Mouse (Mus musculus): ENCODE measurements around the gene Pmepa1. TPM values are rescaled to one million over a fixed set of nuclear protein-coding genes. Genes with fewer than 3 reads are reported as not detected.

Pmepa1 gene
- polyA plus RNA-seq, 1 experiment from 2014 or later, result 7.3 TPM

- no peaks in the 10 kb centered on the region for H3K27me3 ChIP-seq (replicated peaks)
- H3K9me3 ChIP-seq, result no peaks in the 10 kb centered on the region
- H3K36me3 ChIP-seq, result peaks cover 22% of the 10 kb centered on the region
- H3K4me1 ChIP-seq, result peaks cover 60% of the 10 kb centered on the region
- H3K4me2 ChIP-seq, result no peak overlapping the region
- H3K4me3 ChIP-seq (replicated peaks), result no peak overlapping the region
- no peak overlapping the region for H3K9ac ChIP-seq
- no peak for ATAC-seq (ENCODE audit: insufficient read depth, low FRiP score, low read depth)
- 88% methylated on average over 8 of the region's 8 CpGs for WGBS
- H3K27ac ChIP-seq, result 0 out of 2 replicates have a peak overlapping the region, but pooled peaks have one; percentile 33
Measured at GRCm38 (mm10) chr2:173232766-173233099, 43.6 kb downstream of the Pmepa1 start.

GRCm38 (mm10) chr2:173232065-173232765 is 44.1 kb downstream of the Pmepa1 start:
- 0 out of 2 replicates have a peak overlapping the region, but pooled peaks have one; percentile 33 for H3K27ac ChIP-seq
- no peak overlapping the region for H3K4me3 ChIP-seq (replicated peaks)
- H3K9me3 ChIP-seq, result no peaks in the 10 kb centered on the region
- no peak overlapping the region for H3K9ac ChIP-seq
- peaks cover 55% of the 10 kb centered on the region for H3K4me1 ChIP-seq
- no peak overlapping the region for H3K4me2 ChIP-seq
- H3K27me3 ChIP-seq (replicated peaks), result no peaks in the 10 kb centered on the region
- ATAC-seq (ENCODE audit: insufficient read depth, low FRiP score, low read depth), result peak; percentile 40; the same call in 1 of the 2 replicates
- H3K36me3 ChIP-seq, result peaks cover 22% of the 10 kb centered on the region
- 74% methylated on average over 22 of the region's 22 CpGs for WGBS

DNA sequence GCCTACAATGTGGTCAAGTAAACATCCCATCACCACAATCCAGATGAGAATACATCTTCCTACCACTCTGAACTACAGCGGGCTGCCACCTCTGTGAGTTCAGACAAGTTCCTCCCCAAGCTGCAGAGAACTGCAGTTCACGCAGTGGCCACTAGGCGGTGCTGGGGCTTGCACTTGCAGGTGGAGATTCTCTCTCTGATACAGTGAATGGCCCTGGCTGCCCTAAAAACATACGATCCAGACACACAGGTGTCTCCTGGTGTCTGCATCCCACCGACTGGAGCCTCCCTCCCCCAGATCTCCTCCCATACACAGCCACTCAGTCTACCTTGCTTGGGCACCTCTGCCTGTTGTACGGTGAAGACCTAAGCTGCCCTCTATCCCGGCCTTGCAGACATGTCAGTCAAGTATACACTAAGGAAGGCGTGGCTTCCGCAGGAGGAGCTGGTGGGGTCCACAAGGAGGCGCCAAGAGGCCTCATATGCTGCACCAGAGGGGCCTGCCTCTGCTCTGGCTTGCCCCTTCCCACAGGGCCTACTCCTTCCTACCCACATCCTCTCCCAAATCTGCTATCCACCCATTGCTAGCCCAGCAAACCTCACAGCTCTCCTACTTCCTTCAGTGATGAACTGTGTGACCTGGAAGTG is 46.6 kb downstream of the Pmepa1 start:
- Histone ChIP-seq H3K4me1 (peaks cover 37% of the 10 kb centered on the region), H3K27ac (0 out of 2 replicates have a peak overlapping the region, but pooled peaks have one; percentile 40), H3K4me3 (replicated peaks) (no peak overlapping the region), H3K36me3 (peaks cover 22% of the 10 kb centered on the region), H3K4me2 (no peak overlapping the region), H3K9me3 (no peaks in the 10 kb centered on the region), H3K27me3 (replicated peaks) (no peaks in the 10 kb centered on the region), H3K9ac (no peak overlapping the region)
- WGBS, result 5% methylated on average over 10 of the region's 10 CpGs
- peak; percentile 54 for ATAC-seq (ENCODE audit: insufficient read depth, low FRiP score, low read depth)

- Histone ChIP-seq H3K4me2 (no peak overlapping the region), H3K9ac (no peak overlapping the region), H3K4me3 (replicated peaks) (no peak overlapping the region), H3K36me3 (peaks cover 22% of the 10 kb centered on the region), H3K9me3 (no peaks in the 10 kb centered on the region), H3K27me3 (replicated peaks) (no peaks in the 10 kb centered on the region), H3K27ac (no peak overlapping the region), H3K4me1 (peaks cover 30% of the 10 kb centered on the region)
- 85% methylated on average over 8 of the region's 8 CpGs for WGBS
- ATAC-seq (ENCODE audit: insufficient read depth, low FRiP score, low read depth), result no peak
Measured at GRCm38 (mm10) chr2:173228567-173228966, 47.8 kb downstream of the Pmepa1 start.

GRCm38 (mm10) chr2:173226792-173227191 is 49.5 kb downstream of the Pmepa1 start:
- peaks cover 8% of the 10 kb centered on the region; the same call in 1 of the 2 replicates for H3K36me3 ChIP-seq
- no peaks in the 10 kb centered on the region for H3K27me3 ChIP-seq (replicated peaks)
- H3K4me1 ChIP-seq, result peaks cover 23% of the 10 kb centered on the region
- no peak overlapping the region for H3K9ac ChIP-seq
- H3K4me2 ChIP-seq, result no peak overlapping the region
- H3K27ac ChIP-seq, result no peak overlapping the region
- WGBS, result 77% methylated on average over 8 of the region's 8 CpGs
- no peak for ATAC-seq (ENCODE audit: insufficient read depth, low FRiP score, low read depth)
- no peak overlapping the region for H3K4me3 ChIP-seq (replicated peaks)
- H3K9me3 ChIP-seq, result no peaks in the 10 kb centered on the region

GRCm38 (mm10) chr2:173225906-173226305 is 50.4 kb downstream of the Pmepa1 start:
- no peak for ATAC-seq (ENCODE audit: insufficient read depth, low FRiP score, low read depth)
- 79% methylated on average over 7 of the region's 7 CpGs for WGBS

DNA sequence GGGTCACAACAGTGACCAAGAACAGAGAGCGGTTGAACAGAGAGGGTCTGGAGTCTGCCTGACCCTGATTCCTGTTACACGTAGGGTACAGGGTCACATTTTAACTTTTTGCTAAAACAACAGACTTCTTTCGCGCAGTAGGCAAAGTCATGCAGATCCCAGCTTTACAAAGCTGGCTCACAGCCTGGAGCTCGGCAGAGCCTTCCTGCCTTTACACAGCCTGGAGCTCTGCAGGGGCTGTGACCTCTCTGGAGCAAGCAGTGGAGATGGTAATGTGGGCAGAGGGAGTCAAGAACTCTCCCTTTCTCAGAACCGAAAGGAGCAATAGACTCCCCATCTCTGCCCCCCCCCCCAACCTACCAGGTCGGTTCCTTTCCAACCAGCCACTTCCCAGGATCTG is 51.5 kb downstream of the Pmepa1 start:
- H3K9me3 ChIP-seq, result no peaks in the 10 kb centered on the region
- H3K4me1 ChIP-seq, result peaks cover 14% of the 10 kb centered on the region
- 50% methylated on average over 7 of the region's 7 CpGs for WGBS
- no peak for ATAC-seq (ENCODE audit: insufficient read depth, low FRiP score, low read depth)
- H3K9ac ChIP-seq, result no peak overlapping the region
- H3K36me3 ChIP-seq, result peaks cover 5% of the 10 kb centered on the region; the same call in 1 of the 2 replicates
- H3K4me3 ChIP-seq (replicated peaks), result no peak overlapping the region
- H3K27ac ChIP-seq, result peak overlapping the region; percentile 19; the same call in 1 of the 2 replicates
- H3K27me3 ChIP-seq (replicated peaks), result no peaks in the 10 kb centered on the region
- no peak overlapping the region for H3K4me2 ChIP-seq

More at GRCm38 (mm10) chr2:173225906-173226305, 50.4 kb downstream of the Pmepa1 start:
- Histone ChIP-seq H3K27me3 (replicated peaks) (no peaks in the 10 kb centered on the region), H3K4me3 (replicated peaks) (no peak overlapping the region), H3K4me2 (no peak overlapping the region), H3K9ac (no peak overlapping the region), H3K9me3 (no peaks in the 10 kb centered on the region), H3K27ac (no peak overlapping the region), H3K4me1 (peaks cover 22% of the 10 kb centered on the region), H3K36me3 (peaks cover 7% of the 10 kb centered on the region; the same call in 1 of the 2 replicates)

- H3K4me1 ChIP-seq, result peaks cover 12% of the 10 kb centered on the region; the same call in 1 of the 2 replicates
- 64% methylated on average over 3 of the region's 3 CpGs for WGBS
- no peak overlapping the region for H3K9ac ChIP-seq
- peaks cover 4% of the 10 kb centered on the region; the same call in 1 of the 2 replicates for H3K36me3 ChIP-seq
- ATAC-seq (ENCODE audit: insufficient read depth, low FRiP score, low read depth), result no peak
- no peaks in the 10 kb centered on the region for H3K9me3 ChIP-seq
- no peak overlapping the region for H3K4me3 ChIP-seq (replicated peaks)
- H3K4me2 ChIP-seq, result no peak overlapping the region
- no peaks in the 10 kb centered on the region for H3K27me3 ChIP-seq (replicated peaks)
- H3K27ac ChIP-seq, result no peak overlapping the region
Measured at GRCm38 (mm10) chr2:173224097-173224496, 52.2 kb downstream of the Pmepa1 start.

- H3K4me2 ChIP-seq, result no peak overlapping the region
- H3K27ac ChIP-seq, result no peak overlapping the region
- H3K4me3 ChIP-seq (replicated peaks), result no peak overlapping the region
- 59% methylated on average over 3 of the region's 3 CpGs for WGBS
- peaks cover 12% of the 10 kb centered on the region; the same call in 1 of the 2 replicates for H3K4me1 ChIP-seq
- peaks cover 1% of the 10 kb centered on the region; the same call in 1 of the 2 replicates for H3K36me3 ChIP-seq
- H3K27me3 ChIP-seq (replicated peaks), result no peaks in the 10 kb centered on the region
- H3K9ac ChIP-seq, result no peak overlapping the region
- no peaks in the 10 kb centered on the region for H3K9me3 ChIP-seq
- no peak for ATAC-seq (ENCODE audit: insufficient read depth, low FRiP score, low read depth)
Measured at GRCm38 (mm10) chr2:173223496-173223895, 52.8 kb downstream of the Pmepa1 start.

DNA sequence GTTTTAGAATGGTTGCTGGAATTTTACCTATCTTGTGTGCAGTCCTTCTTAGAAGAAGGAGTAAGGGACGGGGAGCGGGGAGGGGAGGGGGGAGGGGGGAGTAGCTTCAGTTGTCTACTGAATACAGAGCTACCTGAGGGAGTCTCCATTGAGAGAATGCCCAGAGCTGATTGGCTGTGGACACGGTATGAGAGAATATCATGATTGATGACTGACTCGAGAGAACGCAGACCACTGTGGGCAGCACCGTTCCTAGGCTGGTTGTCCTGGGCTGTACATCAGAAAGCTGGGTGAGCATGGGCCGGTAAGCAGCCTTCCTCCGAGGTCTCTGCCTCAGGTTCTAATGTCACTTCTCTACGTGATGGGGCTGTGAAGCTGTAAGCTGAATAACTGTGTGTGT is 55.6 kb downstream of the Pmepa1 start:
- ATAC-seq (ENCODE audit: insufficient read depth, low FRiP score, low read depth), result no peak
- 0 out of 2 replicates have a peak, but pooled peaks cover 6% of the 10 kb centered on the region for H3K4me1 ChIP-seq
- 94% methylated on average over 9 of the region's 9 CpGs for WGBS
- H3K4me3 ChIP-seq (replicated peaks), result no peak overlapping the region
- no peaks in the 10 kb centered on the region for H3K36me3 ChIP-seq
- no peak overlapping the region for H3K9ac ChIP-seq
- no peaks in the 10 kb centered on the region for H3K9me3 ChIP-seq
- H3K4me2 ChIP-seq, result no peak overlapping the region
- H3K27me3 ChIP-seq (replicated peaks), result no peaks in the 10 kb centered on the region
- no peak overlapping the region for H3K27ac ChIP-seq

DNA sequence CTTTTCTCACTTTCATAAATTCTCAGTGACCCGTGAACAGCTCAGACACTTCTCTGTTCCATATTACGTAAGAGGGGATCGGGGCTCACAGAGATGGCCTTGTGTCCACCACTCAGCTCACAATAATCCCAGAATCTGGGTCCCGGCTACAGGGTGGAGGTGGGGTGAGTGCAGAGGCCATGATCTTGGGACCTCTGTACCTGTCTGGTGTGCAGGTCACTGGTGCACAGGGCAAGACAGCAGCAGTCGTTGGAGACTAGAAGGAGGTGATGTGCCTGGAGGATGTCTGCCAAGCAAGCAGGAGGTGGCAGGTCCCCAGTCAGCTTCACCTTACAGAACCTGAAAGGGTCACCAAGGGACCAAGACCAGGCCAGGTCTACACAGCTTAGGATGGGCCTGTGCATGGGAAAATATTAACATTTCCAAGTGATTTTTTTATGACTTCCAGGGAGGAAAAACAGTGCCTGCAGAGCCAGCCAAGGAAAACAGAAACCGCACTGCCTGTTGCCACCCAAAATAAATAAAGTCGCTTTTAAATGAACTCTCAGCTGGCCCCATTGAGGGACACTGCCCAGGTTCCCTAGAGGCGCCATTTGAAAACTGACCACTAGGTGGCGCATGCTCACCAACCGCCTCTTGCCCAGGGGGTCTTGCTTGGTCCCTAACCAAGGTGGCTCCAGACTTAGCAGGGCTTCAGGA is 56.9 kb downstream of the Pmepa1 start:
- Histone ChIP-seq H3K4me3 (replicated peaks) (no peak overlapping the region), H3K9ac (no peak overlapping the region), H3K9me3 (no peaks in the 10 kb centered on the region), H3K27ac (no peak overlapping the region), H3K36me3 (no peaks in the 10 kb centered on the region), H3K27me3 (replicated peaks) (no peaks in the 10 kb centered on the region), H3K4me2 (no peak overlapping the region), H3K4me1 (no peaks in the 10 kb centered on the region)
- 38% methylated on average over 10 of the region's 10 CpGs for WGBS
- no peak for ATAC-seq (ENCODE audit: insufficient read depth, low FRiP score, low read depth)

Measured in stomach, embryonic 15.5 days (tissue).